Mouse (Mus musculus) WW6 (cell line): ENCODE data around the gene Agtpbp1.
"Not testable (repeated sequence)": the region's sequence is repeated elsewhere in the genome, so short reads cannot be mapped to it uniquely, and the experiment has no call there.

Experiments used
- DNase-seq: peaks from one replicate; pipeline ENCODE4 v3.0.0-alpha.2; 2013; ENCODE audit warnings: low read depth, low spot score

Agtpbp1 gene

GRCm38 (mm10) chr13:59485456-59485855, 99.6 kb downstream of the Agtpbp1 start:
- DNase-seq = no peak

GRCm38 (mm10) chr13:59481484-59481855, 103.6 kb downstream of the Agtpbp1 start:
- DNase-seq = no peak

- no peak for DNase-seq
These were observed 104.2 kb downstream of the Agtpbp1 start for GRCm38 (mm10) chr13:59480599-59481483.

- not testable (repeated sequence) for DNase-seq
These were observed 107.1 kb downstream of the Agtpbp1 start for GRCm38 (mm10) chr13:59477928-59478327.

- no peak for DNase-seq
These were observed 107.6 kb downstream of the Agtpbp1 start for GRCm38 (mm10) chr13:59477451-59477850.

- DNase-seq = no peak
These were observed 110.1 kb downstream of the Agtpbp1 start for GRCm38 (mm10) chr13:59474973-59475372.

GRCm38 (mm10) chr13:59473341-59473740, 111.7 kb downstream of the Agtpbp1 start:
- DNase-seq = no peak

GRCm38 (mm10) chr13:59472222-59472621, 112.8 kb downstream of the Agtpbp1 start:
- DNase-seq = no peak

GRCm38 (mm10) chr13:59469701-59470100, 115.3 kb downstream of the Agtpbp1 start:
- DNase-seq = no peak

- no peak for DNase-seq
These were observed 116.7 kb downstream of the Agtpbp1 start for GRCm38 (mm10) chr13:59468181-59468802.

GRCm38 (mm10) chr13:59467591-59467990, 117.4 kb downstream of the Agtpbp1 start:
- DNase-seq = no peak

- DNase-seq = no peak
These were observed 124.1 kb downstream of the Agtpbp1 start for GRCm38 (mm10) chr13:59460958-59461357.

- no peak for DNase-seq
These were observed 128.8 kb downstream of the Agtpbp1 start for GRCm38 (mm10) chr13:59456203-59456602.

GRCm38 (mm10) chr13:59454001-59454785, 130.8 kb downstream of the Agtpbp1 start:
- DNase-seq = no peak

GRCm38 (mm10) chr13:59453582-59453981, 131.4 kb downstream of the Agtpbp1 start:
- no peak for DNase-seq

- no peak for DNase-seq
These were observed 132.0 kb downstream of the Agtpbp1 start for GRCm38 (mm10) chr13:59453045-59453444.

GRCm38 (mm10) chr13:59450840-59451239, 134.2 kb downstream of the Agtpbp1 start:
- no peak for DNase-seq

GRCm38 (mm10) chr13:59447130-59447529, 137.9 kb downstream of the Agtpbp1 start:
- no peak for DNase-seq

GRCm38 (mm10) chr13:59445179-59445578, 139.8 kb downstream of the Agtpbp1 start:
- no peak for DNase-seq

- no peak for DNase-seq
These were observed 140.7 kb downstream of the Agtpbp1 start for GRCm38 (mm10) chr13:59444371-59444770.

GRCm38 (mm10) chr13:59439683-59440082, 145.3 kb downstream of the Agtpbp1 start:
- DNase-seq = no peak

GRCm38 (mm10) chr13:59434554-59434953, 150.5 kb downstream of the Agtpbp1 start:
- no peak for DNase-seq
